Mouse (Mus musculus): ENCODE results near the gene Ttc12. TPM values are rescaled to one million over a fixed set of nuclear protein-coding genes. Genes with fewer than 3 reads are reported as not detected.

The Ttc12 gene
- polyA plus RNA-seq, 1 experiment from 2014 or later: 2.6 TPM

DNA sequence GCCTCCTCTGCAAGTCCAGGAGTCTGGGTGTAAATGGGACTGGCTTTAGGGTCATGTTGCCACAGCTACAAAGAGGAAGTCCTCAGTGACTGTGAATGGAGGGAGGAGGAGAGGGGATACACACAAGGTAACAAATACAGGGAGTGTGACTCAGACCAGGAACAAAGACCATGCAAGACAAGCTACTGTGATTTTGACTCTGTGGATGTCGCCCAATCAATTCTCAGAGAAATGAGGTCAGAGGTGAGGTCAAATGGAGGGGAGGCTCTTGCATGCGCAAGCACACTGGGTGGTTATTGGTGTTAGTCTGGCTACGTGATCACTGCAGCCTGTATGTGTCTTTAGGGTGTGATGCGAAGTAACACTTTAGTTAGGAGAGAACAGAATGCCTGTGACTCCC is 44.7 kb upstream of the Ttc12 start:
- TF ChIP-seq CTCF (IDR thresholded peaks at IDR 0.05; ENCODE audit: low read depth): no peak

DNA sequence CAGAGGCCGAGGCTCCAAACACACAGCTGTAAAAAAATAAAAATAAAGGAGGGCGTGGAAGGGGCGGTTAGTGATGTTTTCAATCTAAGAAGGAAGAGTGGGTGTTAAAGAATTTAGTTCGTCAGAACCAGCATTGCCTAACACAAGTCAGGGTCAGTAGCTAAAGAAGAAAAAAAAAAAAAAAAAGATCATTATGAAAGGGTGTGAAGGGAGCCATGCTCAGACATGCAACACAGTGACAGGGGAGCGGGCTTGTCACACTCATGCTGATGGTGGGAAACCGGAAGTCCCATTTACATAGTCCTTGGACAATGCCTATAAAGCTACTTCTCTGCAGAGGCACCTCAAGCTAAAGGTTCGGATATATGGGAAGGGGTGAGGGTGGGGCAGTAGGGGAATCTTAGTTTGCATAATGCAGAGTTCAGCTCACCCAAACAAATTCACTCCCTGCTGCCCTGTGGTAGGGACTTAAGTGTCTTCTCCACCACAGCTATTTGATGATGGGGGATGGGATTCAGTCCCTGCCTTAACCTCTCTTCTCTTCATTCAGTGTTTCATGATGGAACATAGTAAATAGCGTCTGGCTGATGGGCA is 43.4 kb upstream of the Ttc12 start:
- 70% methylated on average over 8 of the region's 8 CpGs for WGBS
- ATAC-seq (replicated peaks; ENCODE audit: low FRiP score, low read depth): no peak

More for the DNA sequence above, 44.7 kb upstream of the Ttc12 start:
- no peak for ATAC-seq (replicated peaks; ENCODE audit: low FRiP score, low read depth)
- Histone ChIP-seq H3K4me1 (replicated peaks; ENCODE audit: insufficient read depth, low read length) (0 out of 2 replicates have a peak, but pooled peaks cover 6% of the 10 kb centered on the region), H3K27ac (no peak overlapping the region), H3K4me2 (ENCODE audit: low read length) (no peak overlapping the region), H3K27me3 (ENCODE audit: insufficient read depth, low read length) (no peaks in the 10 kb centered on the region), H3K9ac (ENCODE audit: low read depth, low read length) (no peak overlapping the region), H3K9me3 (replicated peaks; ENCODE audit: low read length) (no peaks in the 10 kb centered on the region), H3K4me3 (replicated peaks; ENCODE audit: low read depth, low read length) (no peak overlapping the region), H3K36me3 (ENCODE audit: insufficient read depth, low read length) (0 out of 2 replicates have a peak, but pooled peaks cover 2% of the 10 kb centered on the region)
- no peak for DNase-seq (ENCODE audit: low spot score)
- 69% methylated on average over 4 of the region's 4 CpGs for WGBS

DNA sequence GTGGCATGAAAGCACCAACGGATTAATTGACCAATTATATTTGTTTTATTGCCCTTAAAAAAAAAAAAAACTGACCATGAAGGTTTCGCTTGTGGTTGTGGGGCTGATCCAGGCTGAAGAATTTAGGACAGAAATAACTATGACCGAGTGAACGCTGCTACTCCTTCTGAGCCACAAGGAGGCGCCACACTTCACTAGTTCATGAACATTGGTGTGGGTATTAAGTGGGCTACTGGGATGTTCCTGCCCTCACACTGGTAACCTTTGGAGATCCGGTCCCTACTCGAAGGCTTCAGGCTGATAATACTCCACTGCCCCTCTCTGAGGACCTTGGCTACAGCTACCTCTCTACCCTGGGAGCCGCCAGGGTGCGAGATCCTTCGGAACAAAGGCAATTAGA is 42.9 kb upstream of the Ttc12 start:
- no peak overlapping the region for H3K9ac ChIP-seq (ENCODE audit: low read depth, low read length)
- peak; percentile 74 for TF ChIP-seq CTCF (IDR thresholded peaks at IDR 0.05; ENCODE audit: low read depth)
- H3K4me1 ChIP-seq (replicated peaks; ENCODE audit: insufficient read depth, low read length): 0 out of 2 replicates have a peak, but pooled peaks cover under 1% of the 10 kb centered on the region
- no peaks in the 10 kb centered on the region for H3K27me3 ChIP-seq (ENCODE audit: insufficient read depth, low read length)
- H3K9me3 ChIP-seq (replicated peaks; ENCODE audit: low read length): no peaks in the 10 kb centered on the region
- H3K4me2 ChIP-seq (ENCODE audit: low read length): no peak overlapping the region
- DNase-seq (ENCODE audit: low spot score) (peak; percentile 73), ATAC-seq (replicated peaks; ENCODE audit: low FRiP score, low read depth) (no peak)
- no peak overlapping the region for H3K4me3 ChIP-seq (replicated peaks; ENCODE audit: low read depth, low read length)
- H3K27ac ChIP-seq: no peak overlapping the region
- H3K36me3 ChIP-seq (ENCODE audit: insufficient read depth, low read length): 0 out of 2 replicates have a peak, but pooled peaks cover 5% of the 10 kb centered on the region
- 61% methylated on average over 10 of the region's 10 CpGs for WGBS

More for the DNA sequence above, 43.4 kb upstream of the Ttc12 start:
- Histone ChIP-seq H3K4me1 (replicated peaks; ENCODE audit: insufficient read depth, low read length) (0 out of 2 replicates have a peak, but pooled peaks cover 6% of the 10 kb centered on the region), H3K4me3 (replicated peaks; ENCODE audit: low read depth, low read length) (no peak overlapping the region), H3K9ac (ENCODE audit: low read depth, low read length) (no peak overlapping the region), H3K27me3 (ENCODE audit: insufficient read depth, low read length) (no peaks in the 10 kb centered on the region), H3K36me3 (ENCODE audit: insufficient read depth, low read length) (0 out of 2 replicates have a peak, but pooled peaks cover 3% of the 10 kb centered on the region), H3K4me2 (ENCODE audit: low read length) (no peak overlapping the region), H3K27ac (no peak overlapping the region), H3K9me3 (replicated peaks; ENCODE audit: low read length) (no peaks in the 10 kb centered on the region)
- no peak for TF ChIP-seq CTCF (IDR thresholded peaks at IDR 0.05; ENCODE audit: low read depth)
- DNase-seq (ENCODE audit: low spot score): no peak

- Histone ChIP-seq H3K36me3 (ENCODE audit: insufficient read depth, low read length) (0 out of 2 replicates have a peak, but pooled peaks cover 5% of the 10 kb centered on the region), H3K4me1 (replicated peaks; ENCODE audit: insufficient read depth, low read length) (no peaks in the 10 kb centered on the region), H3K27ac (no peak overlapping the region), H3K9ac (ENCODE audit: low read depth, low read length) (no peak overlapping the region), H3K4me3 (replicated peaks; ENCODE audit: low read depth, low read length) (no peak overlapping the region), H3K27me3 (ENCODE audit: insufficient read depth, low read length) (no peaks in the 10 kb centered on the region), H3K4me2 (ENCODE audit: low read length) (no peak overlapping the region), H3K9me3 (replicated peaks; ENCODE audit: low read length) (no peaks in the 10 kb centered on the region)
- TF ChIP-seq CTCF (IDR thresholded peaks at IDR 0.05; ENCODE audit: low read depth): no peak
- ATAC-seq (replicated peaks; ENCODE audit: low FRiP score, low read depth): no peak
- 91% methylated on average over 5 of the region's 5 CpGs for WGBS
- no peak for DNase-seq (ENCODE audit: low spot score)
These were observed 42.0 kb upstream of the Ttc12 start for GRCm38 (mm10) chr9:49528026-49528425.

DNA sequence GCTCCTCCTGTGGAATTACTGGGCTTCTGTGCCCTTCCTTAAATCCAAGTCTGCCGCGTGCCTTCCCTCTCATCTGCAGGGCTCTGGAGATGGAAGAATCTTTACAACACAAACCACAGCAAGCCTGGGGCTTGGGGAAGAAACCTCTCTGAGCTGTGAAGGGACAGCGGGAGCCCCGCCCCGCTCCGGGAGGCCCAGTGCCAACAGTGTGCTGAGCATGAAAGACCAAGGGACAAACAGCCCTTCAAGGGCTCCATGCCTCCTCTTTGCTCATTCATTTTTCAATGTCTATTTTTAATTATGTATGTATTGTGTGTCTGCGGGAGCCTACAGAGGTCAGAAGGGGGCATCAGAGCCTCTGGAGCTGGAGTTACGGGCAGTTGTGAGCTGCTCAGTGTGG is 41.3 kb upstream of the Ttc12 start:
- 84% methylated on average over 8 of the region's 8 CpGs for WGBS
- ATAC-seq (replicated peaks; ENCODE audit: low FRiP score, low read depth) (no peak), DNase-seq (ENCODE audit: low spot score) (no peak)
- Histone ChIP-seq H3K4me1 (replicated peaks; ENCODE audit: insufficient read depth, low read length) (no peaks in the 10 kb centered on the region), H3K4me2 (ENCODE audit: low read length) (no peak overlapping the region), H3K9ac (ENCODE audit: low read depth, low read length) (no peak overlapping the region), H3K27me3 (ENCODE audit: insufficient read depth, low read length) (no peaks in the 10 kb centered on the region), H3K36me3 (ENCODE audit: insufficient read depth, low read length) (0 out of 2 replicates have a peak, but pooled peaks cover 5% of the 10 kb centered on the region), H3K9me3 (replicated peaks; ENCODE audit: low read length) (no peaks in the 10 kb centered on the region), H3K27ac (no peak overlapping the region), H3K4me3 (replicated peaks; ENCODE audit: low read depth, low read length) (no peak overlapping the region)
- TF ChIP-seq CTCF (IDR thresholded peaks at IDR 0.05; ENCODE audit: low read depth): no peak

DNA sequence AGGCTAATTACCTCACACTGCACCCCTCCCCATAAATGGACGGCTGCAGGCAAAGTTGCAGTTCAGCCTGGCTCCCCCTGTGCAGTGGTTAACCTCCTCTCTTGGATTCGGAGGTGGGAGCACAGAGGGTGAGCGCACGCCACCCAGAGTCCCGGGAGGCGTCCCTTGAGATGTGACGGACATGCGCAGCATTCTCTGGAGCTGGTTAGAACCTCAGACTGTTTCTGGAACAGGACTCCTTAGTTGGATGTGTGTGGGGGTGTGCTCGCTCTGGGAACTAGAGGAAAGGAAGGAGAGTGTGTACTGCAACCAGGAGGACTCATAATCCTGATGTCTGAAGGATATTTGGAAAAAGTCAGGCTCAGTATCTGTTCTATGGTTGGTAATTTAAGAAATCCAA is 38.7 kb upstream of the Ttc12 start:
- Histone ChIP-seq H3K4me2 (ENCODE audit: low read length) (no peak overlapping the region), H3K4me1 (replicated peaks; ENCODE audit: insufficient read depth, low read length) (no peaks in the 10 kb centered on the region), H3K9me3 (replicated peaks; ENCODE audit: low read length) (no peaks in the 10 kb centered on the region), H3K9ac (ENCODE audit: low read depth, low read length) (no peak overlapping the region), H3K27me3 (ENCODE audit: insufficient read depth, low read length) (no peaks in the 10 kb centered on the region), H3K4me3 (replicated peaks; ENCODE audit: low read depth, low read length) (no peak overlapping the region), H3K36me3 (ENCODE audit: insufficient read depth, low read length) (peaks cover 13% of the 10 kb centered on the region), H3K27ac (no peak overlapping the region)
- WGBS: 65% methylated on average over 9 of the region's 9 CpGs
- TF ChIP-seq CTCF (IDR thresholded peaks at IDR 0.05; ENCODE audit: low read depth): no peak
- DNase-seq (ENCODE audit: low spot score): no peak
- ATAC-seq (replicated peaks; ENCODE audit: low FRiP score, low read depth): no peak
